Mouse (Mus musculus): ENCODE measurements around the gene Mrpl4. TPM values are rescaled to one million over a fixed set of nuclear protein-coding genes. Genes with fewer than 3 reads are reported as not detected.
A peak's percentile ranks its signal among the peaks of the same experiment; 100 is the strongest.

Gene Mrpl4
- 100 to 1,000 TPM; 124 to 131 (median 129) TPM for total RNA-seq (2022)

GRCm38 (mm10) chr9:21002627-21003551, at the start of gene Mrpl4:
Gene Mrpl4, plus strand, starts transcription at chr9:21002738.
- peak; percentile 80 for DNase-seq

GRCm38 (mm10) chr9:20956989-20957388, 45.5 kb upstream of the Mrpl4 start:
- DNase-seq: no peak

GRCm38 (mm10) chr9:20959430-20959938, 43.1 kb upstream of the Mrpl4 start, which contains the start of gene Dnmt1:
Gene Dnmt1, minus strand, starts transcription at chr9:20959888.
- DNase-seq: no peak

GRCm38 (mm10) chr9:20961557-20961956, 41.0 kb upstream of the Mrpl4 start:
- no peak for DNase-seq

- DNase-seq: peak; percentile 80
These were observed 36.9 kb upstream of the Mrpl4 start for GRCm38 (mm10) chr9:20965606-20966005.

- no peak for DNase-seq
These were observed 36.5 kb upstream of the Mrpl4 start for GRCm38 (mm10) chr9:20966008-20966407.

- DNase-seq: no peak
These were observed 35.8 kb upstream of the Mrpl4 start for GRCm38 (mm10) chr9:20966747-20967146.

- DNase-seq: no peak
These were observed 30.8 kb upstream of the Mrpl4 start for GRCm38 (mm10) chr9:20971751-20972140.

GRCm38 (mm10) chr9:20972141-20972992, 30.2 kb upstream of the Mrpl4 start:
- DNase-seq: no peak

- no peak for DNase-seq
These were observed 29.4 kb upstream of the Mrpl4 start for GRCm38 (mm10) chr9:20973001-20973681.

GRCm38 (mm10) chr9:20973682-20974075, 28.9 kb upstream of the Mrpl4 start:
- DNase-seq: no peak

- DNase-seq: no peak
These were observed 26.9 kb upstream of the Mrpl4 start for GRCm38 (mm10) chr9:20975431-20976215.

GRCm38 (mm10) chr9:20976216-20976960, 26.1 kb upstream of the Mrpl4 start, which contains the start of gene S1pr2:
Gene S1pr2, minus strand, starts transcription at chr9:20976781.
- peak; percentile 78 for DNase-seq

- DNase-seq: no peak
These were observed 25.4 kb upstream of the Mrpl4 start for GRCm38 (mm10) chr9:20976961-20977689.

GRCm38 (mm10) chr9:20978409-20979095, 24.0 kb upstream of the Mrpl4 start:
- no peak for DNase-seq

- no peak for DNase-seq
These were observed 23.4 kb upstream of the Mrpl4 start for GRCm38 (mm10) chr9:20979181-20979580.

- no peak for DNase-seq
These were observed 22.8 kb upstream of the Mrpl4 start for GRCm38 (mm10) chr9:20979769-20980168.

GRCm38 (mm10) chr9:20982171-20982570, 20.4 kb upstream of the Mrpl4 start:
- DNase-seq: no peak

GRCm38 (mm10) chr9:20983169-20983568, 19.4 kb upstream of the Mrpl4 start:
- no peak for DNase-seq
